Mouse (Mus musculus): ENCODE results near the gene Hoxa5. TPM values are rescaled to one million over a fixed set of nuclear protein-coding genes. Genes with fewer than 3 reads are reported as not detected.

Hoxa5 gene
- polyA plus RNA-seq, 1 experiment from 2014 or later = 44.7 TPM

DNA sequence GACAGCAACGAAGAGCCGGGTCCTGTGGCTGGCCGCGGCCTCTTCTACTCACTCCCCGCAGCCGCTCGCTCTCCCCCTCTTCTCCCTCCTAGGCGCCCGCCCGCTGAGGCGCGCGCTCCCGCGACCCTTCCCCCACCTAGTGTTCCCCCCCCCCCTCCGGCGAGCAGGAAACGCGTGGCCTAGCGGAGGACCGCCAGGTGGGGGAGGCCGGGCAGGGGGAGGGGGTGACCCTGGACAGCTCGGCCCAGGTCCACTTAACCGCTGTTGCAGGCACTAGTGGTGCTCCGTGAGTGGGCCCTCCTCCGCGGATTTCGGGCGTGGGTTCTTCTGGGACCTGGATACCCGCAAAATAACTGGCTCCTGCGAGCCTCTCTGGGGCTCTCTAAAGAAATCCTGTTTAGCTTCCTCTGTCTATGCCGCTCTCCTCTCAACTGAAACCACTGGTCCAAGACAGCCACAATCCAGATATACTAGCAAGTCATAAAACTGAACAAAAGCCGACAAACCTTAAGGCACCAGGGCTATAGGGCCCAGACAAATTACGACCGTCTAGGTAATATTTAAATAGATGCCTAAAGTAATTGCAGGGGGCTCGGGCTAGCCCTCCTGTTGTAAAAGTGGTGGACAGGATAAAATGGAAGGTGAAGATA lies 26.3 kb upstream of the Hoxa5 start, which contains the start of gene Hoxa9:
TSS of gene Hoxa9 (minus strand) at position 574 of the 650 bp plus-strand sequence.
- H3K36me3 ChIP-seq = no peaks in the 10 kb centered on the region
- H3K27ac ChIP-seq (replicated peaks) = peak within 1 kb of the TSS; percentile 98
- peak within 1 kb of the TSS; percentile 59 for H3K4me3 ChIP-seq
- peaks cover 17% of the 10 kb centered on the region for H3K27me3 ChIP-seq
- H3K4me1 ChIP-seq (replicated peaks) = peaks cover 29% of the 10 kb centered on the region
- 0 out of 2 replicates have a peak, but pooled peaks have one; percentile 9 for ATAC-seq (ENCODE audit: low read depth)
- H3K9ac ChIP-seq = peak within 1 kb of the TSS; percentile 98
- H3K9me3 ChIP-seq = no peaks in the 10 kb centered on the region
- H3K4me2 ChIP-seq = peak within 1 kb of the TSS; percentile 97
- under 1% methylated on average over 19 of the region's 36 CpGs for WGBS

DNA sequence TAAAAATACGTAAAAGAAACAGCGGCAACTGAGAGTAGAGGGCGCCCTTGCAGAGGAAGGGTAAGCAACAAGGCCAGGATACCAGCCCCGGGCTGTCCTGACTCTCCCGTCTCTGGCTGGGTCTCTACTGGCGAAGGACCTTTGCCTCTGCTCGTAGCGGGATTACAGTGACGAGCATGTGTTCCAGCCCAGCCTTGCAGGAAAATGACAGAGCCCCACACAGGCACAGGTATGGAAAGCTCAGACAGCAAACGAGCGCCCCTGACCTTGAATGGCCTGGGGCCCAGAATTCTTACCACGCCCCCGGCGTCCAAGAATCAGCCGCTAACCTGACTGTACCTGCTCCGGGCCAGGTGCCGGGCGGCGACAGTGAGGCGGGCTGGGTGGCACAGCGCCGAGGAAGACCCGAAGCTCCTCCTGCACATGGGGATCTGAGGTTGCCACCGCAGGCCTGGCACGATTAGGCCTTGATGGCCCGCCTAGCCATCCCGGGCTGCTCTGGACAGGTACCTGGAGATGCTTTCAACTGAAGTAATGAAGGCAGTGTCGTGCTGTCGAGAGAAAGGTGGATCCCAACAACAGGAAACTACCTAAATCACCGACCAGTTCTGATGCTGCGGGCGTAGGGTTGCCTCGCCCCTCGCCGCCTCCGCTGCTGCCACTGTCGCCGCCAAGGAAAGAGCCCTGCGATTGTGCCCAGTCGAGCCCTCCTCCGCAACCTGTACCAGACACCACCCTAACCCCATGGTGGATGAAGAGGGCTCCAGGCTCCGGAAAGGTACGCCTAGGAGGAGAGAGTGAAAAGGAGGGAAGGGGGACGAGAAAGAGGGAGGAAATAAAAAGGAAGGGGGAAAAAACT lies 25.4 kb upstream of the Hoxa5 start:
- Histone ChIP-seq H3K36me3 (no peaks in the 10 kb centered on the region), H3K27ac (replicated peaks) (peak overlapping the region; percentile 98), H3K4me1 (replicated peaks) (peaks cover 22% of the 10 kb centered on the region), H3K9ac (peak overlapping the region; percentile 98), H3K9me3 (no peaks in the 10 kb centered on the region), H3K27me3 (peaks cover 12% of the 10 kb centered on the region), H3K4me3 (peak overlapping the region; percentile 53), H3K4me2 (peak overlapping the region; percentile 97)
- no peak for ATAC-seq (ENCODE audit: low read depth)
- WGBS = 1% methylated on average over 44 of the region's 44 CpGs

DNA sequence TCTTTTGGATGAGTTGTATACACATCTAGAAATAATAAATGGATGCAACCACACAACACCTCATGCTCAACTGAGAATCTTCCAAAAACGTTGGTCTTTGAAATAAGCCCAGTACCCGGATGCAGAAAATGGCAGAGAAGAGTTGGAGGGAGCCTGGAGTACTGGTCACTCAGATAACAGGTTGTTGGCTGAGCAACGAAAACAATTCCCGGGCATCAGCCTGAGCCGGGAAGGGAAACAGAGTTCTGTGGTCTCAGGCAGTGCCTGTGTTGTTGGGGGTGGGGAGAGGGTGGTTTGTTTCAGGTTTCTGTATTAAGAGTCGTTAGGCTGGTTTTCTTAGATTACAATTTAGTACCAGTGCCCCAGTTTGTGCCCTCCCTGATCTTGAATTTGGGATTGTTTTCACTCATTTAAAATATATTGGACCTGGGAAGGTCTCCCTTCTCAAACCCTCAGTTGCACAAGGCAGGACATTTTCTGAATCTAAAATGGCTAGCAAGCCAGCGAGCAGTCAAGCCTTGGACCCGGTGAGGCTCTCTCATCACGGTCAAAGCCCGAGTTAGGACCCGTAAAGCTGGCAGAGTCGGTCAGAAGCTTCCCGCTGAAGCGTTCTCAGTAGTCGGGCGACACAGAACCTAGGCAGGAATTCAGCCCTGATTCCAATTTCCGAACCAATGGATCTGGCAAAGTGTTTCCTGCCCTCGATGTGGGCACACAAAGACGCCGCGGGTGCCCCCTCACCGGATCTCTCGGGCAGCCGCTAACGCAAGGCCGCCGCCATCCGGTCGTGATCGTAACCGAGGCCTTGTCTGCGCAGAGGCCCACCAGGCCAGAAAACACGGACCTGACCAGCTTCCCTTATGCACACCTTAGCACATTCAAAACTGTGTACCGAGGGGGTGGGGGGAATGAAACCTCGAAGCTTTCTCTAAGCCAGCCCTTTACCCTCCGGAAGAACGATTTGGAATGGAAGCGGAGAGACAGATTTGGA lies 24.4 kb upstream of the Hoxa5 start:
- H3K4me2 ChIP-seq = peak overlapping the region; percentile 97

DNA sequence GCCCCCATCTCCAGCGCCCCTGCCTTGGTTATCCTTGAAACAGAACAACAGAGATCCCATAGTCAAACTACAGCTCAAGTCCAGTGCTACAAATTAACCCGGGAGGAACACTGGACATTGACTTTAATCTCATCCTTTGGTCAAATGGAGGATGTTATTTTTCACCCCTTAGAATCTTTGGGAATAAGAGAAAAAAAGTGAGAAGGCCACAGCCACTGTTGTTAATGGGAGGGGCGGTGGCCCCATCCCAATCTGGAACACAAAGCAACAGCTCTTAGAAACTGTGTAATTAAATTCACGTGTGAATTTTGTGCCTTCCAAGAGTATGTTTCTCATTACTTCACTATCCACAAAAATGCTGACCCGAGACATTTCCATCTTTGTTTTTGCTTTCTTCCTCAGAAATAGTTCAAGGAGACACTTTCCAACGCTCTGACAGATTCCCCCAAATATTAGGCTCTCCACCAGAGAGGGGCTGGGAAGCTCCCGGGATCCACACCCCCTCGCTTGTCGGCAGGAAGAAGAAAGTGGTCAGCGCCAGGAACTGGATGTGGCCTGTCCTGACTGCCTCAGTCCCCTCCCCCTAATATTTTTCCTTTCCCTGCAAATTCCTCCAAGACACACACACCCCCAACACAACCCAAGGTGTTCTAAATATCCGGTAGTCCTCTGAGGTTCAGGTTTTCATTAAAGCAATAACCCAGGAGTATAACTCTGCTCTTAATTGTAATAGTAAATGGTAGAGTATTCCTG lies 23.3 kb upstream of the Hoxa5 start:
- H3K27ac ChIP-seq (replicated peaks) = peak overlapping the region; percentile 100
- H3K4me1 ChIP-seq (replicated peaks) = peaks cover 22% of the 10 kb centered on the region
- H3K36me3 ChIP-seq = no peaks in the 10 kb centered on the region
- no peaks in the 10 kb centered on the region for H3K9me3 ChIP-seq
- peak overlapping the region; percentile 100 for H3K9ac ChIP-seq
- 4% methylated on average over 11 of the region's 11 CpGs for WGBS
- H3K4me3 ChIP-seq = peak overlapping the region; percentile 96
- H3K27me3 ChIP-seq = 0 out of 2 replicates have a peak, but pooled peaks cover 2% of the 10 kb centered on the region
- H3K4me2 ChIP-seq = peak overlapping the region; percentile 97
- ATAC-seq (ENCODE audit: low read depth) = no peak

More for the DNA sequence above, 24.4 kb upstream of the Hoxa5 start:
- peak overlapping the region; percentile 98 for H3K27ac ChIP-seq (replicated peaks)
- H3K9me3 ChIP-seq = no peaks in the 10 kb centered on the region
- H3K4me3 ChIP-seq = peak overlapping the region; percentile 53
- H3K27me3 ChIP-seq = peaks cover 12% of the 10 kb centered on the region
- no peak for ATAC-seq (ENCODE audit: low read depth)
- H3K9ac ChIP-seq = peak overlapping the region; percentile 98
- H3K4me1 ChIP-seq (replicated peaks) = peaks cover 22% of the 10 kb centered on the region
- H3K36me3 ChIP-seq = no peaks in the 10 kb centered on the region
- 1% methylated on average over 38 of the region's 38 CpGs for WGBS

DNA sequence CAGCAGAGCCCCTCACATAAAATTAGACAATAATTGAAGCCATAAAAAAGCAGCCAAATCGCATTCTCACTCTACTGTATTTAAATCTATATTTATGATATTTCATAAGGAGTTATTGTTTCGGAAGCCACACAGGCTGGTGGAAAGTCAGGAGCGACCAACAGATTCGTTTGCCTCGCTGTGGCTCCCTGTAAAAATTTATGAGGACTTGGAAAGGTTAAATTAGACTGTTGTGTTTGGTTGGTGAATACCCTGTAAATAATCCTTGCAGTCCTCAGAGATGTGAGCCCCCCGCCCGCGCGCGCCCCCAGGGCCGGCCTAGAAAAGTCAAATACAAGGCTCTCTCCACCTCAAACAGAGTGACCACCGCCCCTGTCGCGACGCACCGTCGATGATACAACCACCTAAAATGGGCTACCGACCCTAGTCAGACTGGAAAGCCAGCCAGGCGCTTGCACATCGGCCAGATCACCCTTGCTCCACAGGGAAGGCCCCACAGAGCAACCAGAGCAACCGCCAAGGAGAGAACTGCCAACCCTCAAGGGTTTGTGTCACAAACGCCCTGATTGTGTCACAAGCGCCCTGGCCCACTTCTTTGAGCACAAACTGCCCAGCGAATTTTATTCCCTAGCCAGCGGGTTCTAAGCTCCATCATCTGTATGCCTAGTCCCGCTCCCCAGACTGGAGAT lies 22.3 kb upstream of the Hoxa5 start:
- no peaks in the 10 kb centered on the region for H3K27me3 ChIP-seq
- H3K4me1 ChIP-seq (replicated peaks) = peaks cover 30% of the 10 kb centered on the region
- H3K27ac ChIP-seq (replicated peaks) = peak overlapping the region; percentile 100
- no peaks in the 10 kb centered on the region for H3K9me3 ChIP-seq
- ATAC-seq (ENCODE audit: low read depth) = peak; percentile 15; the same call in 1 of the 2 replicates
- peak overlapping the region; percentile 100 for H3K9ac ChIP-seq
- no peaks in the 10 kb centered on the region for H3K36me3 ChIP-seq
- H3K4me2 ChIP-seq = peak overlapping the region; percentile 97
- peak overlapping the region; percentile 96 for H3K4me3 ChIP-seq
- WGBS = 4% methylated on average over 26 of the region's 26 CpGs

DNA sequence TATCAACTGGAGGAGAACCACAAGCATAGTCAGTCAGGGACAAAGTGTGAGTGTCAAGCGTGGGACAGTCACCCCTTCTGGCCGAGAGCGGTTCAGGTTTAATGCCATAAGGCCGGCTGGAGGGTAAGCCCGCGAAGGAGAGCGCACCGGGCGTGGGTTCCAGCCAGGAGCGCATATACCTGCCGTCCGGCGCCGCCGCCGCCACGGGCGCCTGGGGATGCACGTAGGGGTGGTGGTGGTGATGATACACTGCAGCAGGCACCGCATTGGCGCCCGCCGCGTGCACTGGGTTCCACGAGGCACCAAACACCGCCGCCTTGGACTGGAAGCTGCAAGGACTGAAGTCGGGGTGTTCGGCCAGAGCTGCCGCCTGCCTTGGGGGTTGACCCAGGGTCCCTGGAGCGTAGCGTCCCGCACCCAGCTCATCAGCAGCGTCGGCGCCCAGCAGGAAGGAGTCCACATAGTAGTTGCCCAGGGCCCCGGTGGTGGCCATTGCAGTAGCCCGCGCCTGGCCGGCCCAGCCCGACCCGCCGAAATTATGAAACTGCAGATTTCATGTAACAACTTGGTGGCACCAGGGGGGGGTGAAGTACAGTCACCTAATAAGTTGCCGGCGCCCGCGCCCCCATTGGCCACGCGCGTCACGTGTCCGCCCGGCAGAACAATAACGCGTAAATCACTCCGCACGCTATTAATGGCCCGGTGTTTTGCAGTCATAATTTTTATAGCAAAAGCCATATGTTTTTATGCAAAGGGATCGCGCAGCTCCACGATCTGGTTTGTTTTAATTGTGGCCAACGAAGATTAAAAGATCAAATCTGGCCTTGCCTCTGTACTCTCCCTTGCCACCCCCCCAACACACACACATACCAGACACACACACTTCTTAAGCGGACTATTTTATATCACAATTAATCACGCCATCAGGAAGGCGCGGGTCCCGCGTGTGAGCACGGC lies 21.5 kb upstream of the Hoxa5 start:
- Histone ChIP-seq H3K9ac (peak overlapping the region; percentile 100), H3K4me2 (peak overlapping the region; percentile 97), H3K4me1 (replicated peaks) (peaks cover 35% of the 10 kb centered on the region), H3K9me3 (no peaks in the 10 kb centered on the region), H3K27ac (replicated peaks) (peak overlapping the region; percentile 100), H3K36me3 (no peaks in the 10 kb centered on the region), H3K27me3 (no peaks in the 10 kb centered on the region), H3K4me3 (peak overlapping the region; percentile 96)
- ATAC-seq (ENCODE audit: low read depth) = peak; percentile 57
- under 1% methylated on average over 69 of the region's 69 CpGs for WGBS

DNA sequence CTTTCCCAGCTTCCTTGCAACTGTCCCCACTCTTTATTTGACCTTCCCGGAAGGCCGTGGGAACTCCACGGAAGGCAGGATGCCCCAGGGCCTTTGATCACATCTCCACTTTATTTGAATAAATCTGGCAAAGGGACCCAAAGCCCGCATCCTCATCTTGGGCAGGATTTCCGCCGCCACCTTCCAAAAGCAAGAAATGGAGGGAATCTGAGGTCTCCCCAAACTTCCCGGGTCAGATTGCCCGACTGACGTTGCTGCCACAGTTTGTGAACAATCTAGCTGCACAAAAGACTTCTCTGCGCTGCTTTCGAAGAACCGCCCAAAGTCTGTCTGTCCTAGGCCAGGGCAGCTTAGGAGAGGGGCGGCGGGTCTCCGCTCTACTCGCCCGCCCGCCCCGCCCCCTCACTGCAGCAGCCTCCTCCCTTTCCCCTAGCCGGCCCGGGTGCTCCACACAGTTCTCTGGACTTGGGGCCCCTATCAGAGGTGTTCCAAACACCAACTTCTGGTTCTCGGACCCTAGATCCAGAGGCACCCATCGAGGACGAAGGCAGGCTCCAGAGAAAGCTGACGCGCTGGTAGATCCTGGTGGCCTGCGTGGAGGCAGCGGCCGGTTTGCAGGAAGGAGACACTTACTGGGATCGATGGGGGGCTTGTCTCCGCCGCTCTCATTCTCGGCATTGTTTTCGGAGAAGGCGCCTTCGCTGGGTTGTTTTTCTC lies 20.7 kb upstream of the Hoxa5 start:
- Histone ChIP-seq H3K27me3 (no peaks in the 10 kb centered on the region), H3K4me3 (peak overlapping the region; percentile 96), H3K36me3 (no peaks in the 10 kb centered on the region), H3K9me3 (no peaks in the 10 kb centered on the region), H3K9ac (peak overlapping the region; percentile 100), H3K27ac (replicated peaks) (peak overlapping the region; percentile 100), H3K4me2 (peak overlapping the region; percentile 97), H3K4me1 (replicated peaks) (peaks cover 42% of the 10 kb centered on the region)
- WGBS = under 1% methylated on average over 36 of the region's 36 CpGs
- ATAC-seq (ENCODE audit: low read depth) = no peak

DNA sequence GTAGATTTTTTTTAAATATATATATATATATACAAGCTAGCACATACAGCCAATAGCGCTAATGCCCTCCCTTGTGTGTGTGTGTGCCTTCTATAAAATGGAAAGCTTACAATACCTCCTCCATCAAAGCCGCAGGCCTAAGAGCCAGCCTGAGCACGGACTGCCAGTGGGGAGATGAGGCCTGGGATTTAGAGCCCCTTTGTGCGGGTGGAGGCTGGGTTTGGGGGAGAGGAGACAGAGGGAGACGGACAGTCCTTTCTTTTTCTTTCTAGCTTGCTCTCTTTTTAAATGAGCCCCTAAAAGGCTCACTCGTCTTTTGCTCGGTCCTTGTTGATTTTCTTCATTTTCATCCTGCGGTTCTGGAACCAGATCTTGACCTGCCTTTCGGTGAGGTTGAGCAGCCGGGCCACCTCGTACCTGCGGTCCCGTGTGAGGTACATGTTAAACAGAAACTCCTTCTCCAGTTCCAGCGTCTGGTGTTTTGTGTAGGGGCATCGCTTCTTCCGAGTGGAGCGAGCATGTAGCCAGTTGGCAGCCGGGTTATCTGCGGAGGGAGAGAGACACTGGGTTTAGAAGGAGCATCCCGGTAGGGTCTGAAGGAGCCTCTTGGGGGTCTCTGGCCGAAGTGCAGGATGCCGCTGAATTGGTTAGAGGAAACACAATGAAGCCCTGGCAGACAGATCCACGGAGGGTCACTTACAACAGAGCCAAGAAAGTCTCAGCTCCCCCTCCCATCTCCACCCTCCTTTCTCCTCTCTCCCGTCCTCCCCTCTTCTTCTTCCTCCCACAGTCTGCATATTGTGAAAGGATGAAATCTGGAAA lies 19.8 kb upstream of the Hoxa5 start:
- no peak for ATAC-seq (ENCODE audit: low read depth)

DNA sequence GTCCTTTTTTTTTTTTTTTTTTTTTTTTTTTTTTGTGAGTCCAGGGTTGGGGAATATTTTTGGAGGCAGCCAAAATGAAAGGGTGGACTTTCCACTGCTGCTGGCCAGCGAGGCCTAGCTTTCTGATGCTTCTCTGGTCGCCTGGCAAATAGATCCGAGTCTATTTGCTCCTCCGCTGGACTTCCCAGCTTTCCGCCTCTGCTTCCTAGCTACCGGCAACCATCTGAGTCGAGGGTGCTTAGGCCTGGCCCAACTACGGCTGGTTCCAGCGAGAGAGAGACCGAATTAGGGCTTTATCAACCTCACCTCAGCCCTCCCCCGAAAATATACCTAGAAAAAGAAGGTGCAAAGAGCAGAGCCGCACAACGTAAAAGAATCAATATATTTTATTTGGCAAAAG lies 18.3 kb upstream of the Hoxa5 start:
- peak overlapping the region; percentile 100 for H3K9ac ChIP-seq
- peaks cover 57% of the 10 kb centered on the region for H3K4me1 ChIP-seq (replicated peaks)
- 7% methylated on average over 13 of the region's 13 CpGs for WGBS
- no peaks in the 10 kb centered on the region for H3K36me3 ChIP-seq
- peak overlapping the region; percentile 100 for H3K27ac ChIP-seq (replicated peaks)
- no peaks in the 10 kb centered on the region for H3K9me3 ChIP-seq
- H3K4me2 ChIP-seq = peak overlapping the region; percentile 97
- H3K27me3 ChIP-seq = no peaks in the 10 kb centered on the region
- H3K4me3 ChIP-seq = peak overlapping the region; percentile 96
- no peak for ATAC-seq (ENCODE audit: low read depth)

More for the DNA sequence above, 19.8 kb upstream of the Hoxa5 start:
- H3K9me3 ChIP-seq = no peaks in the 10 kb centered on the region
- H3K9ac ChIP-seq = peak overlapping the region; percentile 100
- H3K4me2 ChIP-seq = peak overlapping the region; percentile 97
- peaks cover 51% of the 10 kb centered on the region for H3K4me1 ChIP-seq (replicated peaks)
- H3K27ac ChIP-seq (replicated peaks) = peak overlapping the region; percentile 100
- no peaks in the 10 kb centered on the region for H3K36me3 ChIP-seq
- H3K4me3 ChIP-seq = peak overlapping the region; percentile 96
- WGBS = 1% methylated on average over 24 of the region's 24 CpGs
- H3K27me3 ChIP-seq = no peaks in the 10 kb centered on the region

All from neural tube, embryonic 13.5 days (tissue).